Mouse (Mus musculus): ENCODE results near the gene Gm29094. TPM values are rescaled to one million over a fixed set of nuclear protein-coding genes. Genes with fewer than 3 reads are reported as not detected.
"Not testable (repeated sequence)": the region's sequence is repeated elsewhere in the genome, so short reads cannot be mapped to it uniquely, and the experiment has no call there.

The Gm29094 gene
- polyA plus RNA-seq (2012; rRNA removed): not detected in 2 replicates

- not testable (repeated sequence) for DNase-seq (ENCODE audit: low read depth)
Observed at GRCm38 (mm10) chr9:89198969-89199416, at the start of gene Gm29094, which contains the start of gene Bcl2a1b. Gene Gm29094, plus strand, starts transcription at chr9:89199379. Gene Bcl2a1b, plus strand, starts transcription at chr9:89199209.

DNA sequence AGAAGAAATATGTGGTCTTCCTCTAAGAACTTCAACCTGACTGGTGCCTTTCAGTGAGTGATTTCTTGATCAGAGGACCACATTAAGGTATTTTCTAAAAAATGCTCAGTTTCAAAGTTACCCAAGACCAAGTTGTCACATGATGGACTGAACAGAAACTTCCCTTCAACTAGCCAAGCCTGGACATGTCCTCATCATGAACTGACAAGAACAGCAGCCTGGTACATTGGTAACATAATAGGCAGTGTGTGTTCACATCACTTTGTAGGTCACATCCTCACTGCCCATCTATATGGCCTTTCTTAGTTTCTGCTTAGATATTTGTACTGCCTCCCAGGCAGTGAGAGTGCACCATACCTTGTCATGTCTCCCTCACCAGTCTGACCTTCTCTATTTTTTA is 26.6 kb upstream of the Gm29094 start:
- not testable (repeated sequence) for DNase-seq (ENCODE audit: low read depth)

DNA sequence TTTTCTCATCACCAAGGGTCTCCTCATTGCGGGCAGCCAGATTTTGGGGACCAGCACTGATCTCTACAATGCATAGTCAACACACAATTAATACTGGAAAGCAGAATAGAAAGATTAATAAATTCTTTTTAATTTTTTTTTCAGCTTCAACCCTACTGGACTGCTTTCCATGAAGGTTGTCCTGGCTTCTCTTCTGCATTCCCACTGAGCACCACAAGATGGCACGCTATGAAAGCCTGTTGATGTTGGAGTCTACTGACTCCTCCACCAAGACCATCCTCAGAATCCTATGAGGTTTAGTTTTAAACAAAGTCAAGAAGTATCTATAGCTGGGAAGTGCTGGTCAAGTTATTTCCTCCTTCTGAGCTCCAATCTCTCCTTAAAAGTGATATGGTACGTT is 20.3 kb upstream of the Gm29094 start:
- peak; percentile 13 for DNase-seq (ENCODE audit: low read depth)

GRCm38 (mm10) chr9:89179469-89179868 is 19.7 kb upstream of the Gm29094 start:
- not testable (repeated sequence) for DNase-seq (ENCODE audit: low read depth)

More for the DNA sequence above, 20.3 kb upstream of the Gm29094 start:
- peak; percentile 21; the same call in 1 of the 2 replicates for TF ChIP-seq CTCF (IDR thresholded peaks at IDR 0.05; ENCODE audit: borderline replicate concordance, extremely low read depth, insufficient read depth, insufficient read length)

DNA sequence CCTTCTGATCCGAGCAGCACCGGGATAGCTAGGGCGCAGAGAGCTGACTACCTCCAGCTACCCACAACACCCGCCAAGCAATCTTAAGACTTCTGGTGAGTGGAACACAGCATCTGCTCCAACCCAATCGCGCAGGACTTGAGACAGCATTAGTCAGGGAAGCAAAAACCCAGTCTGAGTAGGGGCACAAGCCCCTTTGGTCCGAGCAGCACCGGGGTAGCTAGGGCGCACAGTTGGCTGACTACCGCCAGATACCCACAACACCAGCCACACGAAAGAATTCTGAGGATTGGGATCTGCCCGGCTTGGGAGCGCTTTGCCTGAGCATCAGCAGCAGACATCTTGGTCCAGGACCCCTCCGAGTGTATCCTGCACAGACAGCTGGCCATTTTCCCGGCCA is 12.2 kb upstream of the Gm29094 start:
- not testable (repeated sequence) for DNase-seq (ENCODE audit: low read depth)

- DNase-seq (ENCODE audit: low read depth): not testable (repeated sequence)
Observed at GRCm38 (mm10) chr9:89195483-89195882, 3.7 kb upstream of the Gm29094 start.

DNA sequence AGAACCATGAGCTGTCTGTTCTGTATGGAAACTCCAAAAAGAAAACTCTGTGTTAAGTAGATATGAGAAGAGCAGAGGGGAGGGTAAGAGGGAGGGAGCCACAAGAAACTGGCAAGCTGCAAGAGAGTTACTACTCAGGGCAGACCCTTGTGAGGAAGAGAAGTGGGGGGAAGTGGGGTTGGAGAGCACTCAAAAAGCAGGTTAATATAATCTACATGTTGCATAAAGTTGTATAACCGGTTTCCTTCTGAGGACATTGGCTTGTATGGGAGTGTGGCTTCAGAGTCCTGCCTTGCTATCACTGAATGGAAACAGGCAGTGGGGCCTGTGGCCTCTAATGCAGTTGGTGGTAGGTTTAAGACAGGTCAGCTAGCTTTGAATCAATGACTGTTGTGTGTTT is 1.7 kb upstream of the Gm29094 start:
- DNase-seq (ENCODE audit: low read depth): not testable (repeated sequence)

- DNase-seq (ENCODE audit: low read depth): not testable (repeated sequence)
Observed at GRCm38 (mm10) chr9:89198349-89198748, 830 bp upstream of the Gm29094 start.

DNA sequence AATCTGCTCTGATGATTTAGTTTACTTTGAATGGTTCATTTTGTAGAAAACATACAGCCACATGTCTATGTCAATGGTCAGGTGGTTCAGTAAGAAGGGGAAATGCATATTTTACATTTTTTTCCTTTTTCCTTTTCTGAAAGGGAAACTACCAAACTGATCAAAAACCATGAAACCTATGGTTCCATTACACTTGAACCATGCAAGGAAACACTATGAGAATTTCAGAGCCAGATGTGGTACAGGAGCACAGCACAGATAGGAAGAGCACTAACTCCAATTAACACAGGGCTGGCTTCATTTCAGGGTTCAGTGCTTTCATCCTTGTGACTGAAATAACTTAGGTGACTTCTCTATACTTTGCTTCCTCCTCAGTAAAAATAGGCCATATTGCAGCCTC is 3.1 kb downstream of the Gm29094 start:
- DNase-seq (ENCODE audit: low read depth): not testable (repeated sequence)

GRCm38 (mm10) chr9:89208939-89209338 is 9.8 kb downstream of the Gm29094 start:
- not testable (repeated sequence) for DNase-seq (ENCODE audit: low read depth)

DNA sequence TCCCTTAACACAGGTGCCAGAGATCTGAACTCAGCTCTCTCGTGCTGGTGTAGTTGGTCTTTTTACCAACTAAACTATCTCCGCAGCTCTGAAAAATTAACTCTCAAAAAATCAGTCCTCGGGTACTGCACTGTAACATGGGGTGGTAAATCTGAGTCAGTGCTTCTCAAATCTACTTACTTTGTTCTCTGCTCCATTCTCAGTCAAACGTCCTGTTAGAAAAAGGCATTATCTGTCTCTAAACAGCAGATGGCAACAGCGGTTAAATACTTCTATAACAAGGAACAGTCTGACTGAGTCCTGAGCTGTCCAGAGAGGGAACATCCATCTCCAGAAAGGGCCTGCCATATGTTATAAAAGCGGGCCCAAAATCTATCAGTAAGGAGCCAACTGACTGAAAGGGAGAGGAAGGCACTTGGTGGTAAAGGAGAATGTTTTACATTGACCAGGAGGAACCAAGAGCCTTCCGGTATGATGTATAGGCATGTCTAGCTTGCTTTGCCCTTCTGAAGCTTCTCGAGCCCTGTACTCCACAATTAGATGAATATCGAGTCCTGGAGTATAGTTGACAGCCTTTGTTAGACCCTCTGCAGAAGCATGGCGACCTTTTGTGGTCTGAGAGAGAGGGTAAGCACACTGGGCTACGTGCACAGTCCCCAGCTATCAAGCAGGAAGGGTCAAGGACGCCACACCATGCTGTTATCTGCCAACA is 11.3 kb downstream of the Gm29094 start, which contains the start of gene Mthfs:
Gene Mthfs, plus strand, starts transcription at position 324 of the 712 bp plus-strand sequence.
- peak; percentile 35 for DNase-seq (ENCODE audit: low read depth)

- DNase-seq (ENCODE audit: low read depth): peak; percentile 26
Observed at GRCm38 (mm10) chr9:89211065-89211858, 12.1 kb downstream of the Gm29094 start.

DNA sequence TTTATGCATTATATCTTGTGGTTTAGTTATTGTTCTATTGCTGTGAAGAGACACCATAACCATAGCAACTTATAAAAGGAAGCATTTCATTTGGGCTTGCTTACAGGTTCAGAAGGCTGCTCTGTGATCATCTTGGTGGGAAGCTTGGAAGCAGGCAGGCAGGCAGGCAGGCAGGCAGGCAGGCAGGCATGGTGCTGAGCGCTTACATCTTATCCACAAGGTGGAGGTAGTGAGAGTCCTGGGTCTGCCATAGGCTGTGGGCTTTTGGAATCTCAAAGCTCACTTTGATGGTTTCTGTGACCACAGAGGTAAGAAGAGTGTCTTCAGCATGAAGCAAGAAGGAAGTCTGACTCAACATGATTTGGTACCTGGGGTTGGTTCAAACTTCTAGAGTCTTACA is 13.2 kb downstream of the Gm29094 start:
- not testable (repeated sequence) for DNase-seq (ENCODE audit: low read depth)

DNA sequence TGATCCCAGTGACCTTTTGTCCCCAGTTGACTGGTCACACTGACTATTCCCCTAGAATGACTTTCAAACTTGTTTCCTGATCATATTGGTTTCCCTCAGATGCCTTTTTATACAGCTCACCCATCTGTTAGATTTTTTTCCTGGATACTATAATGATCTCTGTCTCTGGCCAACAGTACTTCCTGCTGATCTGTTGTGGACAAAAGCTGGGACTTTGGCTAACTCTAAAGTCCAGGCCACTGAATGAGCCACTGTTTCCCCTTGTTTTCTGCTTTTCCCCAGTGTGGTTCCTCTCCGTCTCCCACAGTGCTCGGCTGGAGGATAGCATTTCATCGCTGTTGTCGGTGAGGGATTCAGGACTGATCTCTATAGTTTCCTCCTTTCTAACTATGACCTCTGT is 19.0 kb downstream of the Gm29094 start:
- not testable (repeated sequence) for DNase-seq (ENCODE audit: low read depth)

GRCm38 (mm10) chr9:89219668-89220067 is 20.5 kb downstream of the Gm29094 start:
- not testable (repeated sequence) for DNase-seq (ENCODE audit: low read depth)

DNA sequence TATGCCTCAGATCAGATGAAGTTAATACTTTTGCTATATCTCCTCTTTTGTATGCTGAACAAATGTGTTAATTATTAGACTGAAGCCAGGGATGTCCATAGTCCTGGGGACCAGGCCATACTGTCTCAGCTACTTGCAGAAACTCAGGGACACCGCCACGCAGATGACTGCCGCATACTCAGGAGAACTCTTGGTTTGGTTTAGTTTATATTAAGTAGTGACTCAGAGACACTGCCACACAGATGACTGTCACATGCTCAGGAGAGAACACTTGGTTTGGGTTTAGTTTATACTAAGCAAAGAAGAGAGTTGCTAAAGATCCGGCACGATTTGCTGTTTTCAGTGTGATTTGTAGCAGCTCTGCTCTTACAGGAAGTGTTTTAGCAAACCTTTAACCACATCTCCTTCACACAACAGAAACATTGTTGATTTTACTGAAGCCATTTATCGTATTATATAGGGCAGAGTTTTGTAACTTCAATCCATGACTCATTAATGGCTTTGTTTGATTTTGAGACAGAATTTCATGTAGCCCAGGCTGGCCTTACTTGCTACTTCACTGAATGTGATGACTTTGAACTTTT is 21.6 kb downstream of the Gm29094 start:
- not testable (repeated sequence) for DNase-seq (ENCODE audit: low read depth)
